Mouse (Mus musculus): Measurements from ENCODE around the gene Ints1. TPM values are rescaled to one million over a fixed set of nuclear protein-coding genes. Genes with fewer than 3 reads are reported as not detected.

Gene Ints1
- total RNA-seq, 1 experiment = 164 TPM

DNA sequence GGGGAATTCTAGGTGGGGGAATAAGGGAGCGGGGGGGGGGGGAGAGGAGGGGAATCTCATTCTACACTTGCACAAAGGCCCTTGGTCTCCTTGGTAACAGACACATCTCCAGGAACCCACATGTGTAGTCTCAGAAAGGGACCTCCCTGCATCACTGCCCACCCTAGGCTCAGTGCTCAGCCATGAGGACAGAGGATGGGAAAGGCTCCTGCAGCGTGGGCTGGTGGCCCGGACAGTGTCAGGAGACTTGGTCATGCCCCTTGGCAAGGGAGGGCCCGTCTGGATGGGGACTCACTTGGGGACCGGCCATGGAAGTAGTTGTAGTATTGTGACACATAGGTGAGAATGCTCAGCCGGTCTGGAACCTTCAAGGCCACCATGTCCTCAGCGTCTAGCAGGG, 56.5 kb downstream of the Ints1 start:
- in situ Hi-C loops (cut with MboI; ENCODE audit: low sequenced_read_pairs in 2 of 2, unreplicated experiment in 2 of 2) = no loop called here
- H3K9me3 ChIP-seq (ENCODE audit: control insufficient read depth, insufficient read depth, low read depth, low read length) = no peaks in the 10 kb centered on the region

DNA sequence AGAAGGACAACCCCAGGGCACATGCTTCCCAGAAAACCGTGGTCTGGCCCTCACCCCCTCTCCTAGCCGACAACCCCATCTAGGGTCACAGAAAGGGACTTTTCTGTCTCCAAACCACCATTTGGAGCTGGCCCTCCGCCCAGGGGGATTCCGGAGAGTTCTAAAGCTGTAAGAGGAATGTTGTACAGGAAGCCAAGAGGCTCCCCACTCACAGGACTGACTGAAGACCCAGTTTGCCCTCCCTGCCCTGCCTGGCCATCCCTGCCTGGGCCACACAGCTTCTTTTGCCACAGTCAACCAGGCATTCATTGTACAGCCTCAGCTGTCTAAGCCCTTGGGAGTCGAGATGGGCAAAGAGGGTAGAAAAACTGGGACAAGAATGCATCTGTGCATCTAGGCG, 56.9 kb downstream of the Ints1 start:
- H3K4me3 ChIP-seq (ENCODE audit: insufficient read depth in 1 of 2, low read depth in 1 of 2, low read length in 2 of 2, poor library complexity in 1 of 2, severe bottlenecking in 1 of 2) = no peak overlapping the region
- TF ChIP-seq ZNF384 (IDR thresholded peaks at IDR 0.05; ENCODE audit: low read depth, low read length) = no peak
- TF ChIP-seq HCFC1 (IDR thresholded peaks at IDR 0.05; ENCODE audit: borderline replicate concordance, insufficient read depth, low read length) = no peak
- TF ChIP-seq CHD2 (IDR thresholded peaks at IDR 0.05; ENCODE audit: low read depth, low read length) = no peak
- TF ChIP-seq MAFK (IDR thresholded peaks at IDR 0.05; ENCODE audit: insufficient read depth, low read depth, low read length) = no peak
- no peak for TF ChIP-seq ZC3H11A (IDR thresholded peaks at IDR 0.05; ENCODE audit: borderline replicate concordance, low read depth, low read length)
- DNase-seq (ENCODE audit: low read depth, low spot score) = no peak
- no peaks in the 10 kb centered on the region for H3K9me3 ChIP-seq (ENCODE audit: control insufficient read depth, insufficient read depth, low read depth, low read length)
- H3K4me1 ChIP-seq (ENCODE audit: control insufficient read depth in 2 of 2, insufficient read depth in 2 of 2, low read length in 2 of 2, poor library complexity in 1 of 2) = peaks cover 0 to 10% of the 10 kb centered on the region in 2 experiments; a peak in 2 of 4 replicates
- in situ Hi-C loops (cut with MboI; ENCODE audit: low sequenced_read_pairs in 2 of 2, unreplicated experiment in 2 of 2) = no loop called here
- no peak overlapping the region for H3K27ac ChIP-seq (ENCODE audit: insufficient read depth, low read depth, low read length, poor library complexity, severe bottlenecking)
- H3K9ac ChIP-seq (ENCODE audit: insufficient read depth, low read depth, low read length, poor library complexity, severe bottlenecking) = no peak overlapping the region
- no peaks in the 10 kb centered on the region; the same call in 1 of the 2 replicates for H3K36me3 ChIP-seq (ENCODE audit: control insufficient read depth, insufficient read depth, low read length, poor library complexity, severe bottlenecking)

More for the DNA sequence above, 56.5 kb downstream of the Ints1 start:
- H3K9ac ChIP-seq (ENCODE audit: insufficient read depth, low read depth, low read length, poor library complexity, severe bottlenecking) = no peak overlapping the region
- no peak overlapping the region for H3K4me3 ChIP-seq (ENCODE audit: insufficient read depth in 1 of 2, low read depth in 1 of 2, low read length in 2 of 2, poor library complexity in 1 of 2, severe bottlenecking in 1 of 2)
- H3K27ac ChIP-seq (ENCODE audit: insufficient read depth, low read depth, low read length, poor library complexity, severe bottlenecking) = no peak overlapping the region
- no peak for DNase-seq (ENCODE audit: low read depth, low spot score)
- peaks cover 0 to 11% of the 10 kb centered on the region in 2 experiments; a peak in 2 of 4 replicates for H3K4me1 ChIP-seq (ENCODE audit: control insufficient read depth in 2 of 2, insufficient read depth in 2 of 2, low read length in 2 of 2, poor library complexity in 1 of 2)
- TF ChIP-seq MAFK (IDR thresholded peaks at IDR 0.05; ENCODE audit: insufficient read depth, low read depth, low read length) (no peak), CHD2 (IDR thresholded peaks at IDR 0.05; ENCODE audit: low read depth, low read length) (no peak), HCFC1 (IDR thresholded peaks at IDR 0.05; ENCODE audit: borderline replicate concordance, insufficient read depth, low read length) (no peak), ZNF384 (IDR thresholded peaks at IDR 0.05; ENCODE audit: low read depth, low read length) (no peak), ZC3H11A (IDR thresholded peaks at IDR 0.05; ENCODE audit: borderline replicate concordance, low read depth, low read length) (no peak)
- H3K36me3 ChIP-seq (ENCODE audit: control insufficient read depth, insufficient read depth, low read length, poor library complexity, severe bottlenecking) = no peaks in the 10 kb centered on the region; the same call in 1 of the 2 replicates

DNA sequence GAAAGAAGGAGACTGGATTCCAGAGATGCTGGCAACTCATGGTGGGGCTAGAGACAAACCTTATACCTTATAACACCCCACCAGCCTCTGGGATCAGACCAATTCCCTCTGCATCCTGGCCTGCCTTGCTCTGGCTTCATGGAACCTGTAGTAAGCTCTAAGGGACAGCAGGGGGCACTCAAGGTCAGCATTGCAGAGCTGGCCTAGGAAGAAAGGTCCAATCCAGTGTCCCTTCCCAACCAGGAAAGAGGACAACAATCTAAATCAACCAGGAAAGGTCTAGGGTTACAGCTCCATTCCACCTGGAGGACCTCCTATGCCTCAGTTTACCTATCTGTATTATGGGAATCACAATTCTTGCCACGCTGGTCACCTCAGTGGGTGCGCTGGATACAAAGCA, 57.8 kb downstream of the Ints1 start:
- Histone ChIP-seq H3K9me3 (ENCODE audit: control insufficient read depth, insufficient read depth, low read depth, low read length) (no peaks in the 10 kb centered on the region), H3K27ac (ENCODE audit: insufficient read depth, low read depth, low read length, poor library complexity, severe bottlenecking) (no peak overlapping the region), H3K4me1 (ENCODE audit: control insufficient read depth in 2 of 2, insufficient read depth in 2 of 2, low read length in 2 of 2, poor library complexity in 1 of 2) (peaks cover 0 to 3% of the 10 kb centered on the region in 2 experiments; a peak in 2 of 4 replicates), H3K9ac (ENCODE audit: insufficient read depth, low read depth, low read length, poor library complexity, severe bottlenecking) (no peak overlapping the region), H3K36me3 (ENCODE audit: control insufficient read depth, insufficient read depth, low read length, poor library complexity, severe bottlenecking) (no peaks in the 10 kb centered on the region; the same call in 1 of the 2 replicates), H3K4me3 (ENCODE audit: insufficient read depth in 1 of 2, low read depth in 1 of 2, low read length in 2 of 2, poor library complexity in 1 of 2, severe bottlenecking in 1 of 2) (no peak overlapping the region)
- DNase-seq (ENCODE audit: low read depth, low spot score) = peak; percentile 38
- peak; percentile 47; the same call in 1 of the 2 replicates for TF ChIP-seq ZC3H11A (IDR thresholded peaks at IDR 0.05; ENCODE audit: borderline replicate concordance, low read depth, low read length)
- no peak for TF ChIP-seq HCFC1 (IDR thresholded peaks at IDR 0.05; ENCODE audit: borderline replicate concordance, insufficient read depth, low read length)
- no peak for TF ChIP-seq CHD2 (IDR thresholded peaks at IDR 0.05; ENCODE audit: low read depth, low read length)
- no peak for TF ChIP-seq ZNF384 (IDR thresholded peaks at IDR 0.05; ENCODE audit: low read depth, low read length)
- in situ Hi-C loops (cut with MboI; ENCODE audit: low sequenced_read_pairs in 2 of 2, unreplicated experiment in 2 of 2) = no loop called here

DNA sequence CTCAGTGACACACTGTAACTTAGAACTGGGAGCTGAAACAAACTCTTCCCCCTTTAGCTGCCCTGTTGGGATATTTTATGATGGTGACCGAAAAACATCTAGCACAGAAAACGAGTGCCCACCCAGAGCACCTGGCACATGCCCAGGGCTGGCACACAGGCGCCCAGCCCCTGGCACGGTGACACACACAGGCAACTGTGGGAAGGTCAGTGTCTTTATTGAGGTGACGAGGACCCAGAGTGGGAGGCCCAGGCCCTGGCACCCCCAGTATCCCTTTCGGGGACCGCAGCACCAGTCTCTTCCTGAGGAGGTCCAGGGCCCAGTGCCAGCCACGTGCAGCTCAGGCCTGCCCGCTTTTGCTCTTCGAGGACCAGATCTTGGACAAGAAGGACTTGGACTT, 69.0 kb downstream of the Ints1 start:
- TF ChIP-seq ZC3H11A (IDR thresholded peaks at IDR 0.05; ENCODE audit: borderline replicate concordance, low read depth, low read length) (no peak), MAFK (IDR thresholded peaks at IDR 0.05; ENCODE audit: insufficient read depth, low read depth, low read length) (no peak), ZNF384 (IDR thresholded peaks at IDR 0.05; ENCODE audit: low read depth, low read length) (no peak), HCFC1 (IDR thresholded peaks at IDR 0.05; ENCODE audit: borderline replicate concordance, insufficient read depth, low read length) (no peak), CHD2 (IDR thresholded peaks at IDR 0.05; ENCODE audit: low read depth, low read length) (no peak)
- Histone ChIP-seq H3K4me3 (ENCODE audit: insufficient read depth in 1 of 2, low read depth in 1 of 2, low read length in 2 of 2, poor library complexity in 1 of 2, severe bottlenecking in 1 of 2) (no peak overlapping the region), H3K9ac (ENCODE audit: insufficient read depth, low read depth, low read length, poor library complexity, severe bottlenecking) (no peak overlapping the region), H3K27ac (ENCODE audit: insufficient read depth, low read depth, low read length, poor library complexity, severe bottlenecking) (no peak overlapping the region), H3K9me3 (ENCODE audit: control insufficient read depth, insufficient read depth, low read depth, low read length) (no peaks in the 10 kb centered on the region), H3K36me3 (ENCODE audit: control insufficient read depth, insufficient read depth, low read length, poor library complexity, severe bottlenecking) (no peaks in the 10 kb centered on the region), H3K4me1 (ENCODE audit: control insufficient read depth in 2 of 2, insufficient read depth in 2 of 2, low read length in 2 of 2, poor library complexity in 1 of 2) (0 out of 4 replicates have a peak, but pooled peaks cover 0 to 2% of the 10 kb centered on the region in 2 experiments)
- in situ Hi-C loops (cut with MboI; ENCODE audit: low sequenced_read_pairs in 2 of 2, unreplicated experiment in 2 of 2) = no loop called here
- no peak for DNase-seq (ENCODE audit: low read depth, low spot score)

Data from ES-E14 (cell line).